Mouse (Mus musculus) bone marrow macrophage, adult 2 months (primary cell): ENCODE measurements at regions not wholly inside any gene's neighbourhood (a gene's known extent, or its start where the extent isn't known, plus 50 kb on each side); places are given as distances from the start of the nearest gene placed in this dataset.

Experiments used
- CTCF ChIP-seq: IDR thresholded peaks from 2 replicates; pipeline ENCODE4 v1.5.1; 2012; ENCODE audit warnings: low read depth, mild to moderate bottlenecking, low read length, moderate library complexity
- POLR2A ChIP-seq: IDR thresholded peaks from 2 replicates; pipeline ENCODE4 v1.6.1; 2012; ENCODE audit warnings: mild to moderate bottlenecking, low read depth, low read length, borderline replicate concordance

DNA sequence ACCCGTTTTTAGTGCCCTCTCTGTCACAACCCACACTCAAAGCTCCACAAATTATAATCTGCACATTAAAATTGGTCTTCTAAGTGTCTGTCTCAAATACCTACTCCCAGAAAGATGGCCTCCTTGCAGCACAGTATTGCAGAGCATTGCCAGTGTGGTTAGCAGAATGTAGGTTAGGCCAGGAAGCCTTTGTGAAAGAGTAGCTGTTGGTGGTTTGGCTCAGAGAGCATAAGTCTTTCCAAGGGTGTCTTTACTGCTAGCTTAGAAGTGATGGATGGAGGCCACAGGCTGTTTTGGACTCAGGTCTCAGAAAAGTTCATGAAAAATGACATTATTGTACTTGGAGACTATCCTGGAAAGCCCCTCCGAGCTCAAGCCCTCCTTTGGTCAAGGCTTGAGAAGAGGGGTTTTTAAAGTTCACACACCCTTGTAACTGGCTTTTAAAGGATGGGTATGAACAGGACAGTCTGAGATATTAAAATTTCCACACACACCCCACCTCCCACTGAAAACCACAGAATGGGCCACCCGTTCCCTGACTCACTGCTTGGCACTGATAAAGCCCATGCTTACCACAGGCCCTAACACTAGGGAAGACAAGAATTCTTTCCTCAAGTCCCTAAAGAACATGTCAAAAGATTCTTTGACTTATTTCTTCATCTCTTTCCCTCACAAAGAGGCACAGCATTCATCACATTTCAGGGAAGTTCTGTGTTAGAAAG, 605.1 kb downstream of the Ets1 start:
- TF ChIP-seq CTCF, result no peak
- no peak for TF ChIP-seq POLR2A
